Mouse (Mus musculus) thymus, adult 2 months (tissue): Measurements from ENCODE around the gene Slc8a3. TPM values are rescaled to one million over a fixed set of nuclear protein-coding genes. Genes with fewer than 3 reads are reported as not detected.

Source experiments
- DNase-seq: peaks from one replicate; pipeline ENCODE4 v3.0.0; 2021
- H3K27ac ChIP-seq: fragments of 200-500 bp; 2 replicates; pipeline ENCODE4 v1.5.1; 2012; ENCODE audit warnings: low read length, control low read depth; ENCODE audit not compliant: control insufficient read depth, insufficient read depth
- H3K27me3 ChIP-seq: fragments of 200-500 bp; 2 replicates; pipeline ENCODE4 v1.6.1; 2012; ENCODE audit warnings: mild to moderate bottlenecking, low read length, moderate library complexity, mixed read lengths; ENCODE audit not compliant: control insufficient read depth, insufficient read depth
- H3K36me3 ChIP-seq: fragments of 200-500 bp; 2 replicates; pipeline ENCODE4 v1.6.1; 2012; ENCODE audit warnings: mild to moderate bottlenecking, low read length, moderate library complexity; ENCODE audit not compliant: control insufficient read depth, insufficient read depth
- H3K4me1 ChIP-seq: fragments of 200-500 bp; replicated peaks from 2 replicates; pipeline ENCODE4 v1.6.1; 2012; ENCODE audit warnings: low read length; ENCODE audit not compliant: control insufficient read depth, insufficient read depth
- H3K4me3 ChIP-seq: fragments of 200-500 bp; 2 replicates; pipeline ENCODE4 v1.5.1; 2012; ENCODE audit warnings: mild to moderate bottlenecking, low read length, control low read depth, moderate library complexity; ENCODE audit not compliant: control insufficient read depth, insufficient read depth
- CTCF ChIP-seq: fragments of 200-500 bp; IDR thresholded peaks from 2 replicates; pipeline ENCODE4 v1.5.1; 2012; ENCODE audit warnings: mild to moderate bottlenecking, control low read depth, low read length, moderate library complexity, borderline replicate concordance; ENCODE audit not compliant: control insufficient read depth, poor library complexity, insufficient read depth; ENCODE audit errors: extremely low read depth
- POLR2A ChIP-seq: fragments of 200-500 bp; IDR thresholded peaks from 2 replicates; pipeline ENCODE4 v1.6.1; 2012; ENCODE audit warnings: mild to moderate bottlenecking, low read length, control low read depth, moderate library complexity; ENCODE audit not compliant: control insufficient read depth, poor library complexity, insufficient read depth; ENCODE audit errors: extremely low read depth
- WGBS: fragments of 180-500 bp; shearing (Covaris S2); methylation state at CpG from one replicate; pipeline ENCODE4 v1.1.7; 2018; 5-methylcytosine and 5-hydroxymethylcytosine counted together
- polyA plus RNA-seq: library from polyadenylated mRNA; depleted of rRNA; stranded (reverse); fragments of >200 nt; gene quantifications from 2 replicates; pipeline ENCODE4 v1.2.3, GENCODE M21; 2012

Gene Slc8a3
- polyA plus RNA-seq, 1 experiment: 0.05 TPM

DNA sequence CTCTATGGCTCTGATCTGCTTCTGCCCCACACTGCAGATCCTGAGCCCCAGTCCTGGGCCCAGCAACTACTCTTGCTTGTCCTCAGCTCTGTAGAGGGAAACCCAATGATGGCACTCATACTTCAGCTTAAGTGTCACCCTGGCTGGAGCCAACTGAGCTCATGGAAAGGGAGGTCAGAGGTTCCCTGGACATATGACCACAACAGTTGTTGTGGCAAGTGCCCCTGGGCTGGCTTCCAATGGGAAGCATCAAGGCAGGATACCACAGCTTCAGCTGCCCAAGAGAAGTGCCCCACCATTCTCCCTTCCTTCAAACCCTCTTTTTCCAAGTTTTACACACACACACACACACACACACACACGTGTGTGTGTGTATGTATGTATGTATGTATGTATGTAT lies 88.5 kb downstream of the Slc8a3 start:
- Histone ChIP-seq H3K36me3 (no peaks in the 10 kb centered on the region), H3K27ac (no peak overlapping the region), H3K4me1 (no peaks in the 10 kb centered on the region), H3K27me3 (no peaks in the 10 kb centered on the region), H3K4me3 (no peak overlapping the region)
- TF ChIP-seq CTCF (no peak), POLR2A (no peak)
- WGBS: 47% methylated on average over 1 of the region's 1 CpGs
- DNase-seq: no peak

DNA sequence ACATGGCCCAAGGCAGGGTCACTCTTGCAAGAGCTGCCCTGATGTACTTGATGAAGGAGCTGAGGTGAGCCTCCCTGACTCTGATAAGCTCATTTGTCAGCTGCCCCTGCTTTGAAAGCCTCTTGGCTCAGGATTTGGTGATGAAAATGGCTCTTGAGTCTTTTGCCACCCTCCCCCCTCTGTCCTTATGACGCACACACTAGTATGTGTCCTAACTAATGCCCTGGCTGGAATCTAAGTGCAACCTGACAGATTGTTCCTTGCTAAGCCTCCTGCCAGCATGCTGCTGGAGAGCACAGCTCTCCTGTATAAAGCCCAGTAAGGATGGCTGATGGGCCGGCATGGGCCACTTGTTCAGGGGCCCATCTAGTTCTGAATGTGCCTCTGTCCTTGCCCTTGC lies 91.3 kb downstream of the Slc8a3 start:
- Histone ChIP-seq H3K4me1 (no peaks in the 10 kb centered on the region), H3K4me3 (no peak overlapping the region), H3K36me3 (no peaks in the 10 kb centered on the region), H3K27me3 (no peaks in the 10 kb centered on the region), H3K27ac (no peak overlapping the region)
- DNase-seq: no peak
- WGBS: 94% methylated on average over 2 of the region's 2 CpGs
- no peak for TF ChIP-seq POLR2A
- no peak for TF ChIP-seq CTCF

DNA sequence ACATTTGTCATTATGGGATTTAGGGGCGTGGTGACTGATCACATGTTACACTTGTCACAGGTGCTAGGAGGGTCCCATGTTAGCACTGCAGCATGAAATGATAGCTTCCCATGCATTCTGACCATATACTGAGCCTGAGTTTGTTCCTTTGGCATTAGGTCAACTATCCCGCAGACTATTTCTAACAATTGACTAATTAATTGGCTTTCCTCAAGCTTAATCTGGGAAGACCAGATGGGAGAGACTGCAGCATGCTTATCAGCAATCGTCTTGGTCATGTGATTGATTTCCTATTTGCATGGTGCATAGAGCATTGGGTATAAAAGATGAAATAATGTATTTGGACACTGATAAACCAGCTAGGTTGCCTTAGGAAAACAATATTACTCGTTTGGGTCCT lies 91.9 kb downstream of the Slc8a3 start:
- no peaks in the 10 kb centered on the region for H3K27me3 ChIP-seq
- no peak for TF ChIP-seq POLR2A
- TF ChIP-seq CTCF: no peak
- H3K4me1 ChIP-seq: no peaks in the 10 kb centered on the region
- no peaks in the 10 kb centered on the region for H3K36me3 ChIP-seq
- no peak overlapping the region for H3K4me3 ChIP-seq
- 85% methylated on average over 4 of the region's 4 CpGs for WGBS
- H3K27ac ChIP-seq: no peak overlapping the region
- no peak for DNase-seq

DNA sequence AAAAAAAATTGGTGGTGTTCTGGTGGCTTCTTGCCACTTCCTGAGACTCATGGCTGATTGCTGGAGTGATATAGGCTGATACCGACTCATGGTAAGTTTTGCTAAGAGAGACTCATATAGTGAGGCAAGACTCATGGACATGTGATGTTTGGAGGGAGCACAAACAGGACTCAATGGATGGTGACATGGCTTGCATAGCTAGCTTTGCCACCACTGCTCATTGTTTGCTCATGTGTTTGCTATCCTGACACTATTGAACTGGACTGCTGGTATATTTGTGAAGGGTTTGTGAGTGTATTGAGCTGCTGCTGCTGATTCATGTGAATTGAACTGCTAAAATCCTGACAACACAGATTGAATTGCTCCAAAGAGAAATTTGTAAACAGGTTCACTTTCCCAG lies 95.8 kb downstream of the Slc8a3 start:
- TF ChIP-seq POLR2A: no peak
- TF ChIP-seq CTCF: no peak
- DNase-seq: no peak
- Histone ChIP-seq H3K4me3 (no peak overlapping the region), H3K4me1 (no peaks in the 10 kb centered on the region), H3K36me3 (no peaks in the 10 kb centered on the region), H3K27ac (no peak overlapping the region), H3K27me3 (no peaks in the 10 kb centered on the region)
- WGBS: 64% methylated on average over 1 of the region's 1 CpGs

DNA sequence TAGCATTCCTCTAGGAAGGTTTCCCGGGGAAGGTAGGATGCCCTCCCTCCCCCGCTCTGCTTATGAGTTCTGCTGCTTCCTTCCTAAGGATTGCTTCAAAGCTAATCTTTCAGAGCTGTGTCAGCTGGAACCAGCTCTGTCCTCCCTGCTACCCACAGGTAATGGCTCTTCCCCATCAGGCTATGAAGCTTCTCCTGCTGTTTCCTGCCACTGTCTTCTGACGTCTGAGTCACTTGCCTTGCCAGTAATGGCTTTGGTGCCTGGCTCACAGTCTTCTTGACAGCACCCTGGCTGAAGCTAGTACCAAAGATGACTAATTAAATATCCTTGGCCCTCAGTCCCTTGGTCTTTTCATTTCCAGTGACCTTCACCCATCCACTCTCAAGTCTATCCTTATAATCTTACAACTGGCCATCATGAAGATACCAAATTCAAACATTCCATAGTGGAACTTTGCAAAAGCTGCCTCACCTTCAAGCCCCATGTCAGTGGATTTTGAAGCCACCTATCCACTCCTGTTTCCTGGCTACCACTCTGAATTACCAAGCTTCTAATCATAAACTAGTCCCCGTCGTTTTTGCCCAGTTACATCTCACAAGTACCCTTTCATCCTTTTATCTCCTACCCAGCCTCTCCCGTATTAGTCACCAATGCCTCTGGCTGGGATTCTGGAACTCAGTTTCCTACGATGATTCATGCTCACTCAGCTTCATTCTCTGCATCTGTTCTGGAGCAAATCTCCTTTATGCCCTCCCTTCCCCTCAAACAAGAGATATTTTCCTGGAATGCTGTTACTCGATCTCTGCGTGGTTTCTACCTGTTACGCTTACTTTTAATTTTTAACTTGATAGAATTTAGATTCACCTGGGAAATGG lies 97.3 kb downstream of the Slc8a3 start:
- Histone ChIP-seq H3K27ac (no peak overlapping the region), H3K4me1 (no peaks in the 10 kb centered on the region), H3K36me3 (no peaks in the 10 kb centered on the region), H3K4me3 (no peak overlapping the region), H3K27me3 (no peaks in the 10 kb centered on the region)
- no peak for TF ChIP-seq POLR2A
- TF ChIP-seq CTCF: no peak
- no peak for DNase-seq
- 89% methylated on average over 10 of the region's 10 CpGs for WGBS

DNA sequence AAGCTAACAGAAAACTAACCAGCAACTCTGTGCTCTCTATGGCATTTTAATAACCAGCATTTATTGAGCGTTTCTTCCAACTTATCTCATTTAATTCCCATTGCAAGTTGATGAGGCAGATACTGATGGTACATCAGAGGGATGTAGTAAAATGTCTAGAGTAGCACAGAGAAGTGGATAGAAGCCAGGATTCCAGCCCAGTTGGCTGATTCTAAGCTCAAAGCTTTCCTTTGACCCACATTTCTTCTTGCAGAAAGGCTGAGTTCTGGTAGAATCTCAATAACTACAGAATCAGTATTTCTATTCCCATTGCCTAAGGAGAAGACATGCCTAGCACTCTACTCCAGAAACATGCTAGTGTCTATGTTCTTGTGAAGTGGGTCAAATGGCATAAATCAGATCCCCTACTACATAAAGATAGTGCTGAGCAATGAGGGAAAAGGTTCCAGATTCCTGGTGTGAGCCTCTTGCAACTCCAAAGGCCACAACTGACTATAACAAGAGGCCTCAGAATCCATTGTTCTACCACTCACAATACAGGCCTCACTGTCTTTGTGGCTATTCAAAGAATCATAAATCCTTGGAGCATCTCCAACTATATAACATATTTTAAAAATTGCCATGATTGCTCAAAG lies 99.1 kb downstream of the Slc8a3 start:
- no peaks in the 10 kb centered on the region for H3K4me1 ChIP-seq
- H3K27ac ChIP-seq: no peak overlapping the region
- no peak for DNase-seq
- H3K4me3 ChIP-seq: no peak overlapping the region
- 88% methylated on average over 1 of the region's 1 CpGs for WGBS
- no peaks in the 10 kb centered on the region for H3K36me3 ChIP-seq
- no peak for TF ChIP-seq POLR2A
- no peak for TF ChIP-seq CTCF
- H3K27me3 ChIP-seq: no peaks in the 10 kb centered on the region
